In genomic region chr11:66122017-66122416, GRCm38 (mm10) we compare ENCODE assay signal across 8 mouse cellular contexts. TPM values are rescaled to one million over a fixed set of nuclear protein-coding genes. Genes with fewer than 3 reads are reported as not detected.
DNase-seq lines count a peak whose midpoint lies in the region; ATAC-seq and TF ChIP-seq lines count a peak whose summit lies in the region.

No protein-coding gene starts in this region.

- H3K9ac ChIP-seq in limb, embryonic 11.5 days (ENCODE audit: low read length), result no peak overlapping the region

- H3K4me1 ChIP-seq in spleen, adult 2 months (ENCODE audit: control insufficient read depth, insufficient read depth, insufficient read length), result no peaks in the 10 kb centered on the region
- no peaks in the 10 kb centered on the region for H3K4me1 ChIP-seq in limb, embryonic 11.5 days (ENCODE audit: control insufficient read depth, insufficient read depth, low read length)

- no peaks in the 10 kb centered on the region for H3K9me3 ChIP-seq in limb, embryonic 11.5 days (ENCODE audit: control insufficient read depth, low read length)

- no peaks in the 10 kb centered on the region for H3K36me3 ChIP-seq in spleen, adult 2 months (ENCODE audit: control insufficient read depth, insufficient read depth, low read length)
- H3K36me3 ChIP-seq in limb, embryonic 11.5 days (ENCODE audit: control insufficient read depth, insufficient read depth, low read length), result no peaks in the 10 kb centered on the region

- no peak for TF ChIP-seq POLR2A in spleen, adult 2 months (IDR thresholded peaks at IDR 0.05; ENCODE audit: low read depth, low read length)

- peak; percentile 9; the same call in 1 of the 2 replicates for TF ChIP-seq CTCF in spleen, adult 2 months (IDR thresholded peaks at IDR 0.05; ENCODE audit: extremely low read depth, insufficient read depth, insufficient read length, insufficient replicate concordance)

- H3K27ac ChIP-seq in spleen, adult 2 months (ENCODE audit: insufficient read depth, low read length), result no peak overlapping the region
- H3K27ac ChIP-seq in limb, embryonic 11.5 days (replicated peaks; ENCODE audit: low read depth, low read length), result no peak overlapping the region

- no peak for ATAC-seq in limb, embryonic 11.5 days (ENCODE audit: insufficient number of reproducible peaks, low FRiP score, low TSS enrichment, low read depth)
- ATAC-seq in erythroblast, adult 5-6 weeks (replicated peaks; ENCODE audit: low FRiP score, poor library complexity, severe bottlenecking), result no peak

- no peaks in the 10 kb centered on the region for H3K27me3 ChIP-seq in spleen, adult 2 months (ENCODE audit: control insufficient read depth, insufficient read depth, low read length)
- H3K27me3 ChIP-seq in limb, embryonic 11.5 days (ENCODE audit: control insufficient read depth, insufficient read depth, low read length), result no peaks in the 10 kb centered on the region

- H3K4me3 ChIP-seq in spleen, adult 2 months (ENCODE audit: extremely low read depth, insufficient read depth, insufficient read length), result no peak overlapping the region
- no peak overlapping the region for H3K4me3 ChIP-seq in limb, embryonic 11.5 days (ENCODE audit: low read depth, low read length)

- intact Hi-C loops in heart, postnatal 36 days (cut with DNase I), result loop anchor here (2.0 to 10.0 kb wide), 2 partner anchors 297 to 749 kb away; no protein-coding TSS in a partner anchor

- DNase-seq in spleen, adult 2 months (ENCODE audit: low read depth in 1 of 2, low spot score in 2 of 2), result peak in 1 of 2 experiments; percentile 4
- no peak for DNase-seq in spleen, postnatal 14 days (ENCODE audit: low spot score in 2 of 2)
- peak; percentile 55 to 59 for DNase-seq in adrenal gland, adult 18-20 months (ENCODE audit: low spot score in 2 of 2)
- DNase-seq in cerebellum, postnatal 36 days, result peak; percentile 52 to 58
- peak; percentile 22 to 46 for DNase-seq in heart, postnatal 36 days
- peak; percentile 72 for DNase-seq in limb, embryonic 11.5 days (ENCODE audit: low spot score)
- DNase-seq in retina, postnatal 1 day, result peak; percentile 69

- WGBS in spleen, adult 2 months, result 16% methylated on average over 3 of the region's 3 CpGs
- 25% methylated on average over 3 of the region's 3 CpGs for WGBS in limb, embryonic 11.5 days

- no peak overlapping the region for H3K4me2 ChIP-seq in limb, embryonic 11.5 days (ENCODE audit: low read depth, severe bottlenecking)

RNA-seq across cellular contexts. Expression of gene Dnah9, which starts 46.3 kb away (rescaled TPM):
- 0.04 and 0.06 TPM in 2 replicates for polyA plus RNA-seq in spleen, adult 2 months (2012; rRNA removed)
- not detected for total RNA-seq in adrenal gland, adult 18-20 months (2021)
- total RNA-seq in heart, postnatal 36 days (2021), result not detected
- 0.08 TPM in 1 of 2 replicates, not detected in the other for polyA plus RNA-seq in limb, embryonic 11.5 days (2014; fragmentation: Nextera tagmentation; extraction: Ambion mirVana)
- not detected in 2 replicates for total RNA-seq in erythroblast, adult 5-6 weeks (2015; ENCODE audit: low replicate concordance)
- total RNA-seq in erythroblast, adult 5-6 weeks (2017; ENCODE audit: low replicate concordance), result under 0.01 TPM in 1 of 2 replicates, not detected in the other

Comparison
In these comparisons a context has a peak if more than half of its experiments do, and no peak if none do; other contexts are left out.
1. DNase-seq: peak in adrenal gland, adult 18-20 months (2 of 2), cerebellum, postnatal 36 days (2 of 2), heart, postnatal 36 days (2 of 2), limb, embryonic 11.5 days (single experiment) and retina, postnatal 1 day (single experiment); none in spleen, postnatal 14 days (0 of 2).